Mouse (Mus musculus) adrenal gland, postnatal 14 days (tissue): ENCODE measurements around the gene Rhbdd1. TPM values are rescaled to one million over a fixed set of nuclear protein-coding genes. Genes with fewer than 3 reads are reported as not detected.

Experiments used
- DNase-seq: peaks from one replicate; pipeline ENCODE4 v3.0.0; 2021; ENCODE audit warnings: mixed read lengths
- microRNA-seq, 2 experiments: library from miRNA; unstranded; fragments of <30 nt; microRNA quantifications; one replicate each; pipeline ENCODE4 v1.2.0; 2021
- total RNA-seq: library from RNA; stranded (reverse); gene quantifications from 2 replicates; pipeline ENCODE4 v1.2.3, GENCODE M21; 2021

Gene Rhbdd1
- total RNA-seq, 1 experiment from 2014 or later: 23.0 TPM

DNA sequence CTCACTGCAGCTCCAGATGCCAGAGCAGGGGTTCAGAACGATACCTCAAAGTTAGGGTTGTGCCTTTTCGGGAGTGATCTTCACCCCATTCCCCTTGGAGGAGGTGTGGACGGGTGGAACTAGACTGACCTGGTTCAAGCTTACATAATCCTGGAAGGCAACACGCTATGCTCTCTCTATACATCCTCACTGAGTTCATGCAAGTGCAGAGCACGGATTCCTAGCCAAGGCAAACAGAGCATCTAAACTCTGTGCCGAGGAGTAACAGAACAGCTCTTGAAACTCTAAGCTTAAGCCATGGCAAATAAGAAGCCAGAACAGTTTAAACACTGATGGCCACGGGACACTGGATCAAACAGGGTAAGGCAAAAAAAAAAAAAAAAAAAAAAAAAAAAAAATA is 166.1 kb downstream of the Rhbdd1 start:
- no peak for DNase-seq

DNA sequence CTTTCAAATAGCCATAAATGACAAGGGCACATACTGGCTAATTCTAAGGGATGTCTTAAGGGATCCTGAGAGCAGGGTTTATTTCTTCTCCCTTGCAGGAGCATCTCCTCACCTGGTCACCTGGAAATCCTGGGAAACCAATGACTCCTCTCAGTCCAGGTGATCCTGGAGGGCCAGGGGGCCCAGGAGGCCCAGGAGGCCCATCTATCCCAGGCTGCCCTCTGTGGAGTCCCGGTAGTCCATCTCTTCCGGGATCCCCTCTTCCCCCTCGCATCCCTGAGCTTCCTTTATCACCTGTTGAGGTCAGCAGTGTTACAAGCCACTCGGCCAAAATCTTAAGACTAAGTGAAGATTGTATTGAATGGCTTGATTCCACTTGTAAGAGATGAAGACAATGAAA is 170.1 kb downstream of the Rhbdd1 start:
- no peak for DNase-seq

DNA sequence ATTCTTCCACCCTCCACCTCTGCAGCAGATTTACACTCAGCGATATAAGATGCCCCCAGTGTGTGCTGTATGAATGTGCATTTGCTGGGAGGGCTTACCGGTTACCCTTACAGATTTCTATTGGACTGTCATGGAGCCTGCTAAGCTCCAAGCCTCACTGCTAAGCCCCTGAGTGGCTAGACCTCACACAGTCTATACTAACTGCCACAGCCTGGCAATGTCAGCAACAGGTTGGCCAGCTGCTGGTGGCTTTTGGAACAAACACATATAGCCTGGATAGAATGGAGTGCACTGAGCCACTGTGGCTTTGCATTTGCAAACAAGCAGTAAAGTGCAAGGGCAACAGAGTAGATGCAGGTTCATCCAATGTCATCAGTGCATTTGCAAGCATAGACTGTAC is 175.7 kb downstream of the Rhbdd1 start:
- DNase-seq: no peak

Small RNA genes lying within 50 kb of the gene (microRNA-seq; reads per million reads assigned to microRNA genes)
- gene Gm22112: 0 reads per million in 2 experiments

Other genes starting within 250 kb of the Rhbdd1 start
- not detected in 2 replicates for gene Gm9747, start 83.3 kb upstream of the Rhbdd1 start, total RNA-seq
- gene Irs1, start 25.0 kb upstream of the Rhbdd1 start, total RNA-seq: 12.5 and 15.0 TPM in 2 replicates